Mouse (Mus musculus) kidney, postnatal 0 days (tissue): ENCODE measurements around the gene Cnpy4. TPM values are rescaled to one million over a fixed set of nuclear protein-coding genes. Genes with fewer than 3 reads are reported as not detected.
A peak's percentile ranks its signal among the peaks of the same experiment; 100 is the strongest.

ENCODE experiments used
- ATAC-seq: fragments of 200-750 bp; cut with Nextera tagmentation; replicated peaks from 2 replicates; pipeline ENCODE4 v1.8.0; 2017; ENCODE audit warnings: low read depth, moderate number of reproducible peaks, moderate TSS enrichment, moderate library complexity; ENCODE audit not compliant: low FRiP score
- DNase-seq: peaks from one replicate; pipeline ENCODE4 v3.0.0-alpha.2; 2016; ENCODE audit warnings: low spot score
- H3K27ac ChIP-seq: fragments of 300-500 bp; sonication (generic); 2 replicates; pipeline ENCODE4 v1.5.1; 2014; ENCODE audit warnings: mild to moderate bottlenecking
- H3K27me3 ChIP-seq: fragments of 300-500 bp; sonication (generic); 2 replicates; pipeline ENCODE4 v1.6.1; 2014; ENCODE audit warnings: low read length, mixed read lengths; ENCODE audit not compliant: insufficient read depth
- H3K36me3 ChIP-seq: fragments of 300-500 bp; sonication (generic); 2 replicates; pipeline ENCODE4 v1.6.1; 2014; ENCODE audit warnings: low read length, mixed read lengths; ENCODE audit not compliant: insufficient read depth
- H3K4me1 ChIP-seq: fragments of 300-500 bp; sonication (generic); replicated peaks from 2 replicates; pipeline ENCODE4 v1.6.1; 2014; ENCODE audit warnings: antibody characterized with exemption, low read length, mixed read lengths; ENCODE audit not compliant: insufficient read depth
- H3K4me2 ChIP-seq: fragments of 300-500 bp; sonication (generic); 2 replicates; pipeline ENCODE4 v1.6.1; 2014; ENCODE audit warnings: mild to moderate bottlenecking, low read length, moderate library complexity, mixed read lengths
- H3K4me3 ChIP-seq: fragments of 300-500 bp; sonication (generic); replicated peaks from 2 replicates; pipeline ENCODE4 v1.5.1; 2014; ENCODE audit warnings: low read depth, low read length
- H3K9ac ChIP-seq: fragments of 300-500 bp; sonication (generic); 2 replicates; pipeline ENCODE4 v1.6.1; 2014; ENCODE audit warnings: low read depth, low read length
- H3K9me3 ChIP-seq: fragments of 300-500 bp; sonication (generic); replicated peaks from 2 replicates; pipeline ENCODE4 v1.6.1; 2016; ENCODE audit warnings: low read length, inconsistent platforms, mixed read lengths
- CTCF ChIP-seq: IDR thresholded peaks from 2 replicates; pipeline ENCODE4 v1.5.1; 2016; ENCODE audit warnings: antibody characterized with exemption, low read depth, mild to moderate bottlenecking, moderate library complexity
- WGBS: fragments of 180-500 bp; shearing (Covaris S2); extraction: QIAGEN DNeasy Blood & Tissue Kit; methylation state at CpG from one replicate; pipeline ENCODE4 v1.1.7; 2014; 5-methylcytosine and 5-hydroxymethylcytosine counted together
- microRNA counts: library from miRNA; unstranded; fragments of <30 nt; microRNA quantifications from one replicate; lab custom pipeline; 2015
- microRNA-seq: library from miRNA; unstranded; fragments of <30 nt; microRNA quantifications from one replicate; pipeline ENCODE4, GENCODE M21; 2016
- polyA plus RNA-seq: library from polyadenylated mRNA; unstranded; fragments of >200 nt; fragmentation: Nextera tagmentation; extraction: Ambion mirVana; gene quantifications from 2 replicates; pipeline ENCODE4 v1.2.1, GENCODE M21; 2015

The Cnpy4 gene
- polyA plus RNA-seq, 1 experiment from 2014 or later = 42.2 TPM

GRCm38 (mm10) chr5:138241511-138241910, 54.2 kb downstream of the Cnpy4 start:
- DNase-seq (no peak), ATAC-seq (no peak)
- TF ChIP-seq CTCF = no peak
- Histone ChIP-seq H3K4me3 (no peak overlapping the region), H3K9me3 (no peaks in the 10 kb centered on the region), H3K27ac (no peak overlapping the region), H3K9ac (no peak overlapping the region), H3K27me3 (no peaks in the 10 kb centered on the region), H3K4me2 (no peak overlapping the region), H3K36me3 (no peaks in the 10 kb centered on the region), H3K4me1 (no peaks in the 10 kb centered on the region)
- WGBS = 26% methylated on average over 2 of the region's 2 CpGs

MicroRNAs within 50 kb of the gene (microRNA counts, 519-probe panel; counts per million panel counts)
- 6,284 counts per million, percentile 91 among the panel's probes with 10 or more counts for microRNA mmu-miR-106b (lab: Ali Mortazavi, UCI)
- 7,590 counts per million, percentile 97 among the panel's probes with 10 or more counts for microRNA mmu-miR-25 (lab: Ali Mortazavi, UCI)
- 6,375 counts per million, percentile 92 among the panel's probes with 10 or more counts for microRNA mmu-miR-93 (lab: Ali Mortazavi, UCI)

Small RNA genes within 50 kb of the gene (microRNA-seq; reads per million reads assigned to microRNA genes)
- gene Mir106b (6,256 reads per million, percentile 93 among the genes with 10 or more reads in this experiment), gene Mir25 (972 reads per million, percentile 78 among the genes with 10 or more reads in this experiment), gene Mir93 (8,678 reads per million, percentile 94 among the genes with 10 or more reads in this experiment)

Other genes with a start within 250 kb of the Cnpy4 start
- 0.03 and 0.09 TPM in 2 replicates for gene Gjc3, start 224.4 kb upstream of the Cnpy4 start, polyA plus RNA-seq
- gene Azgp1, start 206.0 kb upstream of the Cnpy4 start, polyA plus RNA-seq = 0.09 and 0.22 TPM in 2 replicates
- gene Smok3a, start 166.2 kb upstream of the Cnpy4 start, polyA plus RNA-seq = not detected in 2 replicates
- not detected in 2 replicates for gene Smok3b, start 166.1 kb upstream of the Cnpy4 start, polyA plus RNA-seq
- not detected in 2 replicates for gene Smok3c, start 134.3 kb upstream of the Cnpy4 start, polyA plus RNA-seq
- 17.2 and 17.8 TPM in 2 replicates for gene Zkscan1, start 102.4 kb upstream of the Cnpy4 start, polyA plus RNA-seq
- gene Zscan21, start 70.6 kb upstream of the Cnpy4 start, polyA plus RNA-seq = 45.3 and 49.6 TPM in 2 replicates
- gene Zfp113, start 31.7 kb upstream of the Cnpy4 start, polyA plus RNA-seq = 13.2 and 16.8 TPM in 2 replicates
- 240 and 262 TPM in 2 replicates for gene Cops6, start 26.4 kb upstream of the Cnpy4 start, polyA plus RNA-seq
- 13.0 and 13.1 TPM in 2 replicates for gene Ap4m1, start 15.5 kb upstream of the Cnpy4 start, polyA plus RNA-seq
- 119 and 136 TPM in 2 replicates for gene Mcm7, start 15.1 kb upstream of the Cnpy4 start, polyA plus RNA-seq
- 49.8 and 54.8 TPM in 2 replicates for gene Taf6, start within 50 bp of the Cnpy4 start, polyA plus RNA-seq
- 11.4 and 12.8 TPM in 2 replicates for gene Mblac1, start 6.8 kb downstream of the Cnpy4 start, polyA plus RNA-seq
- gene Nxpe5, start 38.4 kb downstream of the Cnpy4 start, polyA plus RNA-seq = 0.22 and 0.36 TPM in 2 replicates
- gene Lamtor4, start 68.0 kb downstream of the Cnpy4 start, polyA plus RNA-seq = 77.6 and 87.0 TPM in 2 replicates
- gene BC037034, start 76.5 kb downstream of the Cnpy4 start, polyA plus RNA-seq = 3.2 and 4.3 TPM in 2 replicates
- 0.86 and 1.5 TPM in 2 replicates for gene Gal3st4, start 85.4 kb downstream of the Cnpy4 start, polyA plus RNA-seq
- gene Gm43720, start 92.5 kb downstream of the Cnpy4 start, polyA plus RNA-seq = 0.06 and 0.16 TPM in 2 replicates
- 8.1 and 9.1 TPM in 2 replicates for gene Gpc2, start 92.5 kb downstream of the Cnpy4 start, polyA plus RNA-seq
- gene Stag3, start 92.8 kb downstream of the Cnpy4 start, polyA plus RNA-seq = 1.7 and 1.8 TPM in 2 replicates
- gene Pvrig, start 154.5 kb downstream of the Cnpy4 start, polyA plus RNA-seq = 0.13 TPM in 1 of 2 replicates, not detected in the other